Mouse (Mus musculus): ENCODE measurements at regions not wholly inside any gene's neighbourhood (a gene's known extent, or its start where the extent isn't known, plus 50 kb on each side); places are given as distances from the start of the nearest gene placed in this dataset.
A peak's percentile ranks its signal among the peaks of the same experiment; 100 is the strongest.

DNA sequence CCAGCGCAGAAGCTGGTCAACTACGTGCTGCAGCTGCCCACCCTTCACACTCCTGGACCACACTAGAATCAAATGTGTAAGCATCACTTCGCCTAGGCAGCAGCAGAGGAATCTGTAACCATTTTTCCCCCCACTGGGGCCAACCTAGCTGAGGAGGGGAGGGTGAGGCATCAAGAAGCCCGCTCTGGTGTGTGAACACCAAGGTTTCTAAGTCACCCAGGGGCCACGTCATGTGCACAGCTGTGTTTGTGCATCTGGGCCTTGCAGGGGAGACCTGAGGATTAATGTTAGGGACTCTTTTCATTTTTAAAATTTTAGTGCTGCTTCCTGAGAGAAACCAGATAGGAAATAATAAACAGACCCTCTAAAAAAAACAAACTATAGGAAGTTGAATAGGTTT lies 321.8 kb downstream of the Rnd3 start:
- no peaks in the 10 kb centered on the region for H3K27me3 ChIP-seq (ENCODE audit: control insufficient read depth, insufficient read depth, low read length)
- no peak overlapping the region for H3K9ac ChIP-seq (replicated peaks; ENCODE audit: low read depth, low read length)
- H3K4me3 ChIP-seq (ENCODE audit: low read depth, low read length) = no peak overlapping the region
- 0 out of 2 replicates have a peak, but pooled peaks have one; percentile 33 for ATAC-seq (ENCODE audit: insufficient number of reproducible peaks, insufficient read depth, low FRiP score, low read depth)
- no peaks in the 10 kb centered on the region for H3K36me3 ChIP-seq (ENCODE audit: control insufficient read depth, insufficient read depth, low read length)
- H3K9me3 ChIP-seq (ENCODE audit: control insufficient read depth, low read depth, low read length) = no peaks in the 10 kb centered on the region
- H3K4me1 ChIP-seq (ENCODE audit: control insufficient read depth, insufficient read depth, low read length) = peaks cover 4% of the 10 kb centered on the region; the same call in 1 of the 2 replicates
- H3K4me2 ChIP-seq (replicated peaks; ENCODE audit: low read depth, low read length) = no peak overlapping the region
- H3K27ac ChIP-seq (ENCODE audit: low read length) = peak overlapping the region; percentile 48; the same call in 1 of the 2 replicates
- 45% methylated on average over 5 of the region's 5 CpGs for WGBS

DNA sequence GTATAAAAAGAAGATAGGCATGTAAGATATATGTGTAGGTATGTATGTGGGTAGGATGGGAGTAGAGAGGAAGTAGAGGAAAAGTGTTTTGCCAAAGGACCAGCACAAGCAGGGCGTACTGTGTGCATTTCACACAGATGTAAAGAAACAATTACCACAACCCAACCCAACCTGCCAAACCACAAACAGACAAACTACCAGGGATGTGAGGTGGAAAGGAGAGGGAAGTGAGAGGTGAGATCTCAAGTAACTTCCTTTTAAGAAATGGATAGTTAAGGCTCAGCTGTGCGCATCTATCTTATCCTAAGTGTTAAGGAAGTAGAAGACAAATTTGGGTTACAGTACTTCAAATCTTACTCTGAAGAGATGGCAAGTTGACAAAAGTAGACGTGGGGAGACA lies 322.4 kb downstream of the Rnd3 start:
- H3K9me3 ChIP-seq (ENCODE audit: control insufficient read depth, low read depth, low read length) = no peaks in the 10 kb centered on the region
- no peak for ATAC-seq (ENCODE audit: insufficient number of reproducible peaks, insufficient read depth, low FRiP score, low read depth)
- no peak overlapping the region for H3K4me3 ChIP-seq (ENCODE audit: low read depth, low read length)
- H3K9ac ChIP-seq (replicated peaks; ENCODE audit: low read depth, low read length) = no peak overlapping the region
- WGBS = 73% methylated on average over 3 of the region's 3 CpGs
- no peak overlapping the region for H3K4me2 ChIP-seq (replicated peaks; ENCODE audit: low read depth, low read length)
- peaks cover 4% of the 10 kb centered on the region; the same call in 1 of the 2 replicates for H3K4me1 ChIP-seq (ENCODE audit: control insufficient read depth, insufficient read depth, low read length)
- peak overlapping the region; percentile 48; the same call in 1 of the 2 replicates for H3K27ac ChIP-seq (ENCODE audit: low read length)
- no peaks in the 10 kb centered on the region for H3K27me3 ChIP-seq (ENCODE audit: control insufficient read depth, insufficient read depth, low read length)
- H3K36me3 ChIP-seq (ENCODE audit: control insufficient read depth, insufficient read depth, low read length) = no peaks in the 10 kb centered on the region

DNA sequence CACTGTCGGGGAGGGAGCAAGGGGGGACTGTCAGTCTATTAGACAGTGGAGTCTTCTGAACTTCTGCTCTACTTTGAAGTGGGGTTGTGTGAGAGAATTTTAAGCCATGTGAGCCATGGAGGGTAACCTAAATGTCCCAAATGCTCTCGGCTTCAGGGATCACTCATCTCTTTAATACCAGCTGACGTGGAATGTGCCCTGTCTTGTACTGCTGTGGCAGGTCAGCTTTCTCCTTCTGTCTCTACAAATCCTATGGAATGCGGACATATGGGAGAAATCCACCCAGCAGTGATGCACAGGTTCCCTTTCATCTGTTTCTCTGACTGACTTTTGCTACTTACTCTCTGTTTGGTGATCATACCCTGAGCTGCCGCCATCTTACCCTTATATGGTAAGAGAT lies 323.3 kb downstream of the Rnd3 start:
- H3K27ac ChIP-seq (ENCODE audit: low read length) = no peak overlapping the region

DNA sequence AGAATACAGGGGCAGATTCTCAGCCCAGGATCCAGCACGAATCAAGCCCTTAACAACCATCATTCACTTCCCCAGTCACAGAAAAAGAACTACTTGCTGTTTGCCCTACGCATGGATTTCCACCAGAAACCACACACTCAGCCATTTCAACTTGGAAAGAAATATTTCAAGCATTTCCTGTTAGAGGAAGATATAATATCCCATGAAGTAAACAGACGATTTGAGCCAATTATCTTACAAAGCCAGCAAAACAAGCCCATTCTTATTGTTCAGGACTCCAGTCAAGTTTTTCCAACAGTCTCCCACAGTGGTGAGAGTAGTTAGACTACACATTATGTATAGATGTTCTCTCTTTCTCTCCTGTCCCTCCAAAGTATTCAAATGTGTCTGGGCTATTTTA lies 324.1 kb downstream of the Rnd3 start:
- Histone ChIP-seq H3K27me3 (ENCODE audit: control insufficient read depth, insufficient read depth, low read length) (no peaks in the 10 kb centered on the region), H3K27ac (ENCODE audit: low read length) (no peak overlapping the region), H3K9ac (replicated peaks; ENCODE audit: low read depth, low read length) (no peak overlapping the region), H3K9me3 (ENCODE audit: control insufficient read depth, low read depth, low read length) (no peaks in the 10 kb centered on the region), H3K4me1 (ENCODE audit: control insufficient read depth, insufficient read depth, low read length) (peaks cover 4% of the 10 kb centered on the region; the same call in 1 of the 2 replicates), H3K4me2 (replicated peaks; ENCODE audit: low read depth, low read length) (no peak overlapping the region), H3K36me3 (ENCODE audit: control insufficient read depth, insufficient read depth, low read length) (no peaks in the 10 kb centered on the region), H3K4me3 (ENCODE audit: low read depth, low read length) (no peak overlapping the region)
- no peak for ATAC-seq (ENCODE audit: insufficient number of reproducible peaks, insufficient read depth, low FRiP score, low read depth)
- 26% methylated on average over 3 of the region's 3 CpGs for WGBS

More for the DNA sequence above, 323.3 kb downstream of the Rnd3 start:
- H3K36me3 ChIP-seq (ENCODE audit: control insufficient read depth, insufficient read depth, low read length) = no peaks in the 10 kb centered on the region
- no peaks in the 10 kb centered on the region for H3K27me3 ChIP-seq (ENCODE audit: control insufficient read depth, insufficient read depth, low read length)
- H3K9ac ChIP-seq (replicated peaks; ENCODE audit: low read depth, low read length) = no peak overlapping the region
- no peak for ATAC-seq (ENCODE audit: insufficient number of reproducible peaks, insufficient read depth, low FRiP score, low read depth)
- WGBS = 77% methylated on average over 5 of the region's 5 CpGs
- no peaks in the 10 kb centered on the region for H3K9me3 ChIP-seq (ENCODE audit: control insufficient read depth, low read depth, low read length)
- no peak overlapping the region for H3K4me2 ChIP-seq (replicated peaks; ENCODE audit: low read depth, low read length)
- no peak overlapping the region for H3K4me3 ChIP-seq (ENCODE audit: low read depth, low read length)
- peaks cover 4% of the 10 kb centered on the region; the same call in 1 of the 2 replicates for H3K4me1 ChIP-seq (ENCODE audit: control insufficient read depth, insufficient read depth, low read length)

DNA sequence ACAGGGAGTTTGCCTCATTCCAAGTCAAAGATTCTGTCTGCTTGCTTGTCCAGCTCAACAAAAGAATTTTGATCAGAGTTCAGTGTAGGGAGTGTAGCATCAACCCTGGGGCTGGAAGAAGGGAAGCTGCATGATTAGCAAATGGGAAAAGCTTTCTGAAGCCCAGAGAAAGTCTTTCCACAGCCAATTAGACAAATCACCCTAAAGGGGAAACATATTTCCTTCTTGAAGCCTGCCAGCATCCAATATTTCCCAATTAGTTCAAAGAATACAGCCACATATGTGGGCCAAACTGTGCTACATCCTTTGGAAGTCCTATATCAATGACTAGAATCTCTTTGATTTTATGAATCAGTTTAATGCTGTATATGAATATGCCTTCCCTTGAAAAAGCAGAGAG lies 326.2 kb downstream of the Rnd3 start:
- no peak for ATAC-seq (ENCODE audit: insufficient number of reproducible peaks, insufficient read depth, low FRiP score, low read depth)
- H3K9ac ChIP-seq (replicated peaks; ENCODE audit: low read depth, low read length) = no peak overlapping the region

GRCm38 (mm10) chr2:50819305-50819665 lies 329.6 kb downstream of the Rnd3 start:
- Histone ChIP-seq H3K36me3 (ENCODE audit: control insufficient read depth, insufficient read depth, low read length) (no peaks in the 10 kb centered on the region), H3K9ac (replicated peaks; ENCODE audit: low read depth, low read length) (no peak overlapping the region), H3K27ac (ENCODE audit: low read length) (peak overlapping the region; percentile 21; the same call in 1 of the 2 replicates), H3K4me3 (ENCODE audit: low read depth, low read length) (no peak overlapping the region), H3K4me1 (ENCODE audit: control insufficient read depth, insufficient read depth, low read length) (peaks cover 5% of the 10 kb centered on the region; the same call in 1 of the 2 replicates), H3K27me3 (ENCODE audit: control insufficient read depth, insufficient read depth, low read length) (no peaks in the 10 kb centered on the region), H3K4me2 (replicated peaks; ENCODE audit: low read depth, low read length) (no peak overlapping the region), H3K9me3 (ENCODE audit: control insufficient read depth, low read depth, low read length) (no peaks in the 10 kb centered on the region)
- 67% methylated on average over 5 of the region's 5 CpGs for WGBS
- ATAC-seq (ENCODE audit: insufficient number of reproducible peaks, insufficient read depth, low FRiP score, low read depth) = no peak

More for the DNA sequence above, 326.2 kb downstream of the Rnd3 start:
- no peaks in the 10 kb centered on the region for H3K36me3 ChIP-seq (ENCODE audit: control insufficient read depth, insufficient read depth, low read length)
- no peaks in the 10 kb centered on the region for H3K9me3 ChIP-seq (ENCODE audit: control insufficient read depth, low read depth, low read length)
- H3K4me1 ChIP-seq (ENCODE audit: control insufficient read depth, insufficient read depth, low read length) = peaks cover 4% of the 10 kb centered on the region; the same call in 1 of the 2 replicates
- no peaks in the 10 kb centered on the region for H3K27me3 ChIP-seq (ENCODE audit: control insufficient read depth, insufficient read depth, low read length)
- H3K4me3 ChIP-seq (ENCODE audit: low read depth, low read length) = no peak overlapping the region
- no peak overlapping the region for H3K4me2 ChIP-seq (replicated peaks; ENCODE audit: low read depth, low read length)
- no peak overlapping the region for H3K27ac ChIP-seq (ENCODE audit: low read length)

GRCm38 (mm10) chr2:50818557-50819304 lies 330.2 kb downstream of the Rnd3 start:
- ATAC-seq (ENCODE audit: insufficient number of reproducible peaks, insufficient read depth, low FRiP score, low read depth) = no peak
- Histone ChIP-seq H3K9me3 (ENCODE audit: control insufficient read depth, low read depth, low read length) (no peaks in the 10 kb centered on the region), H3K36me3 (ENCODE audit: control insufficient read depth, insufficient read depth, low read length) (no peaks in the 10 kb centered on the region), H3K27me3 (ENCODE audit: control insufficient read depth, insufficient read depth, low read length) (no peaks in the 10 kb centered on the region), H3K9ac (replicated peaks; ENCODE audit: low read depth, low read length) (no peak overlapping the region), H3K27ac (ENCODE audit: low read length) (no peak overlapping the region), H3K4me2 (replicated peaks; ENCODE audit: low read depth, low read length) (no peak overlapping the region), H3K4me1 (ENCODE audit: control insufficient read depth, insufficient read depth, low read length) (0 out of 2 replicates have a peak, but pooled peaks cover 4% of the 10 kb centered on the region), H3K4me3 (ENCODE audit: low read depth, low read length) (no peak overlapping the region)
- 59% methylated on average over 7 of the region's 7 CpGs for WGBS

DNA sequence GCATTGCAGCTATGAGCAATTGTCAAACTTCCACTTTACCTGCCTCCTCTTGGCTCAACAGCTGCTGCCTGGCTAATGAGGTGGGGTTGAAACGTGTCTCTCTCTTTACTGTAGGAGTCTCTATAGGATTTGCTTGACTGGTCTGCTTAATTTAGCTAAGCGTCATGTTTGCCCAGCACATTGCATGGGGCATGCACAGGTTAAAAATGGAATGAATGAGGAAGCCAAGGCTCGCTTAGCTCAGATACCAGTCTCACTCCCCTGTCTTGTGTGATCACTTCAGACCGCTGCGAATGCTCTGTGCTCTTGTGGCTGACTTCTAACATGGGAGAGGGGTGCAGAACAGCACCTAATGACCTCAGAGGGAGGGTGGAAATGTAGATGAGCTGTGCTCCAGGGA lies 332.5 kb downstream of the Rnd3 start:
- Histone ChIP-seq H3K4me1 (ENCODE audit: control insufficient read depth, insufficient read depth, low read length) (0 out of 2 replicates have a peak, but pooled peaks cover 4% of the 10 kb centered on the region), H3K4me3 (ENCODE audit: low read depth, low read length) (no peak overlapping the region), H3K9ac (replicated peaks; ENCODE audit: low read depth, low read length) (no peak overlapping the region), H3K36me3 (ENCODE audit: control insufficient read depth, insufficient read depth, low read length) (no peaks in the 10 kb centered on the region), H3K27ac (ENCODE audit: low read length) (no peak overlapping the region), H3K4me2 (replicated peaks; ENCODE audit: low read depth, low read length) (no peak overlapping the region), H3K27me3 (ENCODE audit: control insufficient read depth, insufficient read depth, low read length) (no peaks in the 10 kb centered on the region), H3K9me3 (ENCODE audit: control insufficient read depth, low read depth, low read length) (no peaks in the 10 kb centered on the region)
- no peak for ATAC-seq (ENCODE audit: insufficient number of reproducible peaks, insufficient read depth, low FRiP score, low read depth)
- 69% methylated on average over 5 of the region's 5 CpGs for WGBS
